Mouse (Mus musculus): Measurements from ENCODE around the gene Fbxl4.
A peak's percentile ranks its signal among the peaks of the same experiment; 100 is the strongest.
"Not testable (repeated sequence)": the region's sequence is repeated elsewhere in the genome, so short reads cannot be mapped to it uniquely, and the experiment has no call there.

Fbxl4 gene

GRCm38 (mm10) chr4:22357266-22357930, at the start of gene Fbxl4:
Fbxl4 (plus strand) TSS chr4:22357543.
- DNase-seq (ENCODE audit: low spot score in 2 of 2): peak; percentile 80 to 91

GRCm38 (mm10) chr4:22314564-22314963, 42.8 kb upstream of the Fbxl4 start:
- DNase-seq (ENCODE audit: low spot score in 2 of 2): no peak

GRCm38 (mm10) chr4:22342816-22343573, 14.3 kb upstream of the Fbxl4 start:
- DNase-seq (ENCODE audit: low spot score in 2 of 2): no peak

GRCm38 (mm10) chr4:22349086-22349485, 8.3 kb upstream of the Fbxl4 start:
- DNase-seq (ENCODE audit: low spot score in 2 of 2): not testable (repeated sequence)

- DNase-seq (ENCODE audit: low spot score in 2 of 2): no peak
These were observed 573 bp downstream of the Fbxl4 start for GRCm38 (mm10) chr4:22357931-22358300.

- no peak for DNase-seq (ENCODE audit: low spot score in 2 of 2)
These were observed 1.1 kb downstream of the Fbxl4 start for GRCm38 (mm10) chr4:22358487-22358886.

GRCm38 (mm10) chr4:22367368-22367767, 10.0 kb downstream of the Fbxl4 start:
- no peak for DNase-seq (ENCODE audit: low spot score in 2 of 2)

GRCm38 (mm10) chr4:22378516-22378915, 21.2 kb downstream of the Fbxl4 start:
- DNase-seq (ENCODE audit: low spot score in 2 of 2): no peak

GRCm38 (mm10) chr4:22380646-22381045, 23.3 kb downstream of the Fbxl4 start:
- DNase-seq (ENCODE audit: low spot score in 2 of 2): no peak

- no peak for DNase-seq (ENCODE audit: low spot score in 2 of 2)
These were observed 26.4 kb downstream of the Fbxl4 start for GRCm38 (mm10) chr4:22383528-22384265.

GRCm38 (mm10) chr4:22390045-22390444, 32.7 kb downstream of the Fbxl4 start:
- no peak for DNase-seq (ENCODE audit: low spot score in 2 of 2)

GRCm38 (mm10) chr4:22392777-22393473, 35.6 kb downstream of the Fbxl4 start:
- DNase-seq (ENCODE audit: low spot score in 2 of 2): no peak

GRCm38 (mm10) chr4:22395404-22395803, 38.1 kb downstream of the Fbxl4 start:
- DNase-seq (ENCODE audit: low spot score in 2 of 2): no peak

GRCm38 (mm10) chr4:22396484-22397000, 39.2 kb downstream of the Fbxl4 start:
- DNase-seq (ENCODE audit: low spot score in 2 of 2): no peak

- no peak for DNase-seq (ENCODE audit: low spot score in 2 of 2)
These were observed 39.7 kb downstream of the Fbxl4 start for GRCm38 (mm10) chr4:22397003-22397402.

GRCm38 (mm10) chr4:22402032-22402431, 44.7 kb downstream of the Fbxl4 start:
- DNase-seq (ENCODE audit: low spot score in 2 of 2): no peak

- DNase-seq (ENCODE audit: low spot score in 2 of 2): no peak
These were observed 45.6 kb downstream of the Fbxl4 start for GRCm38 (mm10) chr4:22402930-22403329.

- no peak for DNase-seq (ENCODE audit: low spot score in 2 of 2)
These were observed 63.3 kb downstream of the Fbxl4 start for GRCm38 (mm10) chr4:22420627-22421026.

- no peak for DNase-seq (ENCODE audit: low spot score in 2 of 2)
These were observed 65.1 kb downstream of the Fbxl4 start for GRCm38 (mm10) chr4:22422400-22422799.

- DNase-seq (ENCODE audit: low spot score in 2 of 2): no peak
These were observed 70.8 kb downstream of the Fbxl4 start for GRCm38 (mm10) chr4:22428150-22428549.

GRCm38 (mm10) chr4:22469575-22469974, 112.2 kb downstream of the Fbxl4 start:
- no peak for DNase-seq (ENCODE audit: low spot score in 2 of 2)
